Comparison of ENCODE assay signal across 13 mouse cellular contexts in the genomic region with DNA sequence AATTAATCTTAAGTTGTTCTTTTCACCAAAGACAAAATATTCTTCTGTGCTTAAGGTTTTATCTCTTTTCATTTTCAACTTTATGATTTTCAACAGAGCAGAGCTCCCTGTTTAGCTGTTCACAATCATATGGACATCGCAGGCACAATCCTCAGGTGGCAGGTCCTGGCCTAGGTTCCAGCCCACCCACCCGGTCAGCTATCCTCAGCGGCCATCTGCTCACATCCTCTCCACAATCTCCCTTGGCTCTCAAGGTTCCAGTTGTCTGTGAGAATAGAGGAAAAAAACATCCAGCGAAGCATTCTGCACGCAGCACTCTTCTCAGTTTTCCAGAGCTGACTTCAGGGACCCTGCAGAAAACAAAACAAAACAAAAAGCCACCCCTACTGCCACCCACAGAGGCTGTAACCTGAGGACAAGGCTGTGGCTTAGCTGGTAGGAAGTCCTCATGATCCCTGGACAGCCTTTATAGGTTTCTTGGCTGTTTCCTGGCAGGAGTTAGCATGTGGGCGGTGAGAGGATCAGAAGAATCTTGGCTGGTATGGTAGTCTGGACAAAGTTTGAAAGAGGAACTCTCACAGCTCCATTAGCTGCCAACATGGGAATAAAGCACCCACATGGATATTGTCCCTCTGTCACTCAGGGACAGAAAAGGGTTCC. TPM values are rescaled to one million over a fixed set of nuclear protein-coding genes. Genes with fewer than 3 reads are reported as not detected.
DNase-seq lines count a peak whose midpoint lies in the region; ATAC-seq lines count a peak whose summit lies in the region.
"Had no signal": no experiment of that assay in that cellular context is flagged by ENCODE, and none has a peak within 500 bp of the region (broad histone marks: within the 10 kb centered on the region; RNA-seq: fewer than 3 reads in every experiment).

No protein-coding gene starts in this region.

- H3K27ac ChIP-seq in heart, embryonic 11.5 days (ENCODE audit: low read depth, low read length) = no peak overlapping the region
- H3K27ac ChIP-seq in midbrain, embryonic 10.5 days (replicated peaks) = no peak overlapping the region
- no peak overlapping the region for H3K27ac ChIP-seq in midbrain, embryonic 14.5 days (replicated peaks; ENCODE audit: low read depth, low read length)

- 64% methylated on average over 6 of the region's 6 CpGs for WGBS in heart, embryonic 11.5 days (ENCODE audit: insufficient replicate concordance)
- 67% methylated on average over 6 of the region's 6 CpGs for WGBS in midbrain, embryonic 10.5 days
- WGBS in midbrain, embryonic 14.5 days = 83% methylated on average over 6 of the region's 6 CpGs

- no peaks in the 10 kb centered on the region for H3K4me1 ChIP-seq in heart, embryonic 11.5 days (ENCODE audit: control insufficient read depth, insufficient read depth, low read length)
- H3K4me1 ChIP-seq in midbrain, embryonic 10.5 days = no peaks in the 10 kb centered on the region
- H3K4me1 ChIP-seq in midbrain, embryonic 14.5 days (ENCODE audit: control insufficient read depth, insufficient read depth, low read length) = no peaks in the 10 kb centered on the region

- H3K4me2 ChIP-seq in heart, embryonic 11.5 days = no peak overlapping the region
- no peak overlapping the region for H3K4me2 ChIP-seq in midbrain, embryonic 14.5 days (ENCODE audit: low read length)

- no peaks in the 10 kb centered on the region for H3K9me3 ChIP-seq in heart, embryonic 11.5 days (replicated peaks; ENCODE audit: control insufficient read depth, low read length)
- H3K9me3 ChIP-seq in midbrain, embryonic 10.5 days (replicated peaks) = no peaks in the 10 kb centered on the region
- H3K9me3 ChIP-seq in midbrain, embryonic 14.5 days (ENCODE audit: control insufficient read depth, low read length) = no peaks in the 10 kb centered on the region

- no peak overlapping the region for H3K4me3 ChIP-seq in heart, embryonic 11.5 days (ENCODE audit: low read depth, low read length)
- H3K4me3 ChIP-seq in midbrain, embryonic 10.5 days = no peak overlapping the region
- no peak overlapping the region for H3K4me3 ChIP-seq in midbrain, embryonic 14.5 days (replicated peaks; ENCODE audit: low read depth, low read length)

- no peaks in the 10 kb centered on the region for H3K36me3 ChIP-seq in heart, embryonic 11.5 days (ENCODE audit: control insufficient read depth, insufficient read depth, low read length)
- no peaks in the 10 kb centered on the region for H3K36me3 ChIP-seq in midbrain, embryonic 10.5 days
- H3K36me3 ChIP-seq in midbrain, embryonic 14.5 days (ENCODE audit: control insufficient read depth, insufficient read depth, low read length) = no peaks in the 10 kb centered on the region

- ATAC-seq in heart, embryonic 11.5 days (replicated peaks; ENCODE audit: insufficient number of reproducible peaks, low FRiP score, low TSS enrichment) = no peak
- ATAC-seq in midbrain, embryonic 14.5 days (ENCODE audit: low FRiP score, low TSS enrichment) = no peak
- ATAC-seq: CD4-positive, CD25-positive, alpha-beta regulatory T cell, adult 4 months; forebrain, embryonic 14.5 days; liver, postnatal 0 days; Patski had no signal

- intact Hi-C loops in heart, postnatal 10 days (cut with DNase I) = no loop called here

- no peak overlapping the region for H3K9ac ChIP-seq in heart, embryonic 11.5 days (ENCODE audit: low read depth, low read length)
- no peak overlapping the region for H3K9ac ChIP-seq in midbrain, embryonic 14.5 days (replicated peaks; ENCODE audit: low read length)
- H3K9ac ChIP-seq: liver, postnatal 0 days had no signal

- DNase-seq in heart, postnatal 10 days = peak; percentile 27 to 31
- peak; percentile 15 for DNase-seq in midbrain, embryonic 10.5 days (ENCODE audit: low spot score)
- no peak for DNase-seq in midbrain, embryonic 14.5 days
- peak; percentile 43 for DNase-seq in fibroblast of lung, adult 2 months (ENCODE audit: low read depth)
- DNase-seq in skeletal muscle tissue, adult 2 months (ENCODE audit: low read depth, low spot score) = peak; percentile 54
- DNase-seq in ovary, postnatal 14 days (ENCODE audit: low spot score) = no peak
- DNase-seq: adrenal gland, adult 2 months; liver, postnatal 0 days; thymus, postnatal 25 days had no signal

- no peaks in the 10 kb centered on the region for H3K27me3 ChIP-seq in heart, embryonic 11.5 days (ENCODE audit: control insufficient read depth, insufficient read depth, low read length)
- H3K27me3 ChIP-seq in midbrain, embryonic 10.5 days (ENCODE audit: low read depth, poor library complexity, severe bottlenecking) = no peaks in the 10 kb centered on the region
- H3K27me3 ChIP-seq in midbrain, embryonic 14.5 days (ENCODE audit: control insufficient read depth, insufficient read depth, low read length) = no peaks in the 10 kb centered on the region
- H3K27me3 ChIP-seq: Patski had no signal

RNA-seq across cellular contexts. Expression of gene Fbxo48, which starts 15.5 kb away (rescaled TPM):
- total RNA-seq in heart, postnatal 10 days (2021) = under 1 TPM; 0.67 to 0.94 TPM
- polyA plus RNA-seq in heart, embryonic 11.5 days (2014; fragmentation: Nextera tagmentation; extraction: Ambion mirVana) = 1.7 and 1.8 TPM in 2 replicates
- polyA plus RNA-seq in midbrain, embryonic 10.5 days (2016; fragmentation: Nextera tagmentation; extraction: Ambion mirVana) = 2.1 and 2.4 TPM in 2 replicates
- polyA plus RNA-seq in midbrain, embryonic 14.5 days (2014; fragmentation: Nextera tagmentation; extraction: Ambion mirVana) = 0.75 and 1.4 TPM in 2 replicates

Comparison
In these comparisons a context has a peak if more than half of its experiments do, and no peak if none do; other contexts are left out.
1. DNase-seq: peak in heart, postnatal 10 days (2 of 2), midbrain, embryonic 10.5 days (single experiment), fibroblast of lung, adult 2 months (single experiment) and skeletal muscle tissue, adult 2 months (single experiment); none in midbrain, embryonic 14.5 days (single experiment) and ovary, postnatal 14 days (single experiment).